Mouse (Mus musculus): ENCODE data around the gene Ankrd2. TPM values are rescaled to one million over a fixed set of nuclear protein-coding genes. Genes with fewer than 3 reads are reported as not detected.
"Not testable (repeated sequence)": the region's sequence is repeated elsewhere in the genome, so short reads cannot be mapped to it uniquely, and the experiment has no call there.

Gene Ankrd2
- polyA plus RNA-seq, 1 experiment from 2014 or later, result 0.36 TPM

- Histone ChIP-seq H3K27ac (replicated peaks) (no peak overlapping the region), H3K9ac (replicated peaks) (no peak overlapping the region), H3K4me3 (no peak overlapping the region), H3K36me3 (peaks cover 9% of the 10 kb centered on the region; the same call in 1 of the 2 replicates), H3K27me3 (no peaks in the 10 kb centered on the region), H3K4me2 (replicated peaks) (no peak overlapping the region), H3K4me1 (no peaks in the 10 kb centered on the region), H3K9me3 (no peaks in the 10 kb centered on the region)
- 88% methylated on average over 11 of the region's 11 CpGs for WGBS
- ATAC-seq (replicated peaks), result no peak
Observed at GRCm38 (mm10) chr19:42068441-42069240, 32.8 kb downstream of the Ankrd2 start.

DNA sequence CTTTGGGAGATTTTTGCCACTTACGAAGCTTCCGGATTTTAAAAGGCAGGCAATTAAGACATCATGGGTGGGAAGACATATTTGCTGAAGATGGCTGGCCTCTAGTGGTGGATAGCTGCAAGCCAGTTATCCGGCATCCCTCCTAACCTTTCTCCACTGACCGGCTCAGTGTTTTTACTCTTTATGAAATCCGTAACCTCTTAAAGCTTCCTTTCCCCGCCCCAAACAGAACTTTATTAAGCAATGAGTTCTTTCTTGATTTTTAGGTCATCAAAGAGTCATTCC, 33.4 kb downstream of the Ankrd2 start:
- WGBS, result 60% methylated on average over 6 of the region's 6 CpGs

DNA sequence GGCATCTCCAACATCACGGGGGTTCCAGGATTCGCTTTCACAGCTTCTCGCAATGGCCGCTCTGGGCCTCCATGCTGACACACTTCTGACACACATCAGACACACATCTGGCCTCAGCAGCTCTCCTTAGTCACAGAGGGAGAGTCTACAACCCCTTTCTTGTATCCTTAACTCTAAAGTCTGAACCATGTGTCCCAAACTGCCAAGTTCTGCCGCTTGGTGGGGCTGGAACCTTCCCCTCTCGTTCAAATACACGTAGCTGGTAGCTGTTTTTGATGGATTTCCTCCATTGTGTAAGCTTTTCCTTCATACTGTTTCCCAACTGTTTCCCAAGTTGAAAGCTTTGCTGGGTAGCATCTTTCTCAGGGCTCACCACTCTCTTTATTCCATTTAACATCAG, 35.4 kb downstream of the Ankrd2 start:
- H3K4me2 ChIP-seq (replicated peaks), result no peak overlapping the region
- 77% methylated on average over 7 of the region's 7 CpGs for WGBS
- no peak for ATAC-seq (replicated peaks)
- H3K27me3 ChIP-seq, result no peaks in the 10 kb centered on the region
- no peak overlapping the region for H3K9ac ChIP-seq (replicated peaks)
- no peak overlapping the region for H3K27ac ChIP-seq (replicated peaks)
- no peaks in the 10 kb centered on the region for H3K9me3 ChIP-seq
- peaks cover 34% of the 10 kb centered on the region; the same call in 1 of the 2 replicates for H3K36me3 ChIP-seq
- no peaks in the 10 kb centered on the region for H3K4me1 ChIP-seq
- H3K4me3 ChIP-seq, result no peak overlapping the region

More for the DNA sequence above, 33.4 kb downstream of the Ankrd2 start:
- Histone ChIP-seq H3K4me3 (no peak overlapping the region), H3K9me3 (no peaks in the 10 kb centered on the region), H3K9ac (replicated peaks) (no peak overlapping the region), H3K4me1 (no peaks in the 10 kb centered on the region), H3K36me3 (peaks cover 14% of the 10 kb centered on the region; the same call in 1 of the 2 replicates), H3K27ac (replicated peaks) (no peak overlapping the region), H3K27me3 (no peaks in the 10 kb centered on the region), H3K4me2 (replicated peaks) (no peak overlapping the region)
- no peak for ATAC-seq (replicated peaks)

GRCm38 (mm10) chr19:42071886-42072608, 36.2 kb downstream of the Ankrd2 start:
- H3K4me3 ChIP-seq, result no peak overlapping the region
- H3K4me2 ChIP-seq (replicated peaks), result no peak overlapping the region
- no peak overlapping the region for H3K27ac ChIP-seq (replicated peaks)
- no peak for ATAC-seq (replicated peaks)
- peaks cover 37% of the 10 kb centered on the region; the same call in 1 of the 2 replicates for H3K36me3 ChIP-seq
- no peaks in the 10 kb centered on the region for H3K4me1 ChIP-seq
- H3K27me3 ChIP-seq, result no peaks in the 10 kb centered on the region
- WGBS, result 80% methylated on average over 15 of the region's 15 CpGs
- H3K9ac ChIP-seq (replicated peaks), result no peak overlapping the region
- H3K9me3 ChIP-seq, result no peaks in the 10 kb centered on the region

DNA sequence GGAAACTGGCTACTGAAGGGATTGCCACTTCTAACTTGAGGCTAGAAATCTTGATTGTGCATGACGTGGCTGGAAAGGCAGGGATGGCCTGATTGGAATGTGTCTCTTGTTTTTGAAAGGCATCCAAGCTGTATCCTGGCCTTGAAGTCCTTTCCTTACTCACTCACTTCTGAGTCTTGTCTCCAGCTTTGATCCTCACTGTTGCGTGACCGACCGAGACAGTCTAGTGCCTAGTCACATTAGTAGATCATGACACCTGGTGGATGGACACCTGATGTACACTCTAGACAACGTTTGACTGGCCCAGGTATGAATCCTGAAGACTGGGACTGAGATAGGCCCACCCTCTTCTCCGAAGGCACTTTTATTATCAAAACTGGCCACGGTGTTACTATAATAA, 37.0 kb downstream of the Ankrd2 start:
- ATAC-seq (replicated peaks), result no peak
- Histone ChIP-seq H3K9me3 (no peaks in the 10 kb centered on the region), H3K4me1 (no peaks in the 10 kb centered on the region), H3K36me3 (peaks cover 44% of the 10 kb centered on the region), H3K27me3 (no peaks in the 10 kb centered on the region), H3K4me3 (no peak overlapping the region), H3K4me2 (replicated peaks) (no peak overlapping the region), H3K9ac (replicated peaks) (no peak overlapping the region), H3K27ac (replicated peaks) (no peak overlapping the region)
- 84% methylated on average over 7 of the region's 7 CpGs for WGBS

DNA sequence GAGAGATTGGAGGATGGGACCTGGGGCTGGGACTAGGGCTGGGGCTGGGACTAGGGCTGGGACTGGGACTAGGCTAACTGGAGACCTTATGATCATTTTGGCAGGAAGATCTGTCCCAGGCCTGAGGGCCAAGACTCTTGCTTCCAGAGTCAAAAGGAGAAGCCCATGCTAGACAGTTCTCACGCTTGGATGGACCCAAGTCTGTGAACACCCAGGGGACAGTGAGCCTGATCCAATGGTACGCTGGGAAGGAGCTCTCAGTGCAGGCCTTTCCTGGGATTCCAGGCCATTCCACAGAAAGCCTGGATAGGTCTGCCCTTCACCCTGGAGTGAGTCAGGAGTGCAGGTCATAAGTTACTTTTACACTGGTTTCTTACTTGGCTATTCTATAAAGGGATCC, 39.3 kb downstream of the Ankrd2 start:
- peaks cover 56% of the 10 kb centered on the region for H3K36me3 ChIP-seq
- no peaks in the 10 kb centered on the region for H3K9me3 ChIP-seq
- H3K4me1 ChIP-seq, result no peaks in the 10 kb centered on the region
- 83% methylated on average over 2 of the region's 2 CpGs for WGBS
- no peak overlapping the region for H3K4me2 ChIP-seq (replicated peaks)
- no peak overlapping the region for H3K4me3 ChIP-seq
- no peaks in the 10 kb centered on the region for H3K27me3 ChIP-seq
- H3K27ac ChIP-seq (replicated peaks), result no peak overlapping the region
- H3K9ac ChIP-seq (replicated peaks), result no peak overlapping the region
- no peak for ATAC-seq (replicated peaks)

DNA sequence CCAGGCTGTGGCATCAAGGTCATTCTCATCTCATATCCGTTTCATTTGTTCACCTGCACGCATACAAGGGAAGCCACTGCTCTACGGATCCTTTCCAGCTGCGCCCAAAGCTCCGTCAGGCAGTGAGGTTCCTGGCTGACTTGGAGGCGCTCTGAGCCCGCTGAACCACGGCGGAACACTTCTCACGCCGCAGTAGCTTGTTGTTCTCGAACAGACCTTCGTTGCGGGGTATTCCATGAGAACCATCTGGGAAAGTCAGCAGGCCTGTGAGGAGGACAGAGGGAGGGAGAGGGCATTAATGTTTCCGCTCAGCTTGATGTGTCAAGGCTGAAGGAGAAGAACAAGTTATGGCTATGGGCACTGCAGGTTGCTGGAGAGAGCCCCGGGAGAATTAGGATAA, 40.2 kb downstream of the Ankrd2 start:
- no peaks in the 10 kb centered on the region for H3K27me3 ChIP-seq
- H3K36me3 ChIP-seq, result peaks cover 56% of the 10 kb centered on the region
- WGBS, result 93% methylated on average over 16 of the region's 16 CpGs
- no peak for ATAC-seq (replicated peaks)
- H3K4me3 ChIP-seq, result no peak overlapping the region
- H3K4me2 ChIP-seq (replicated peaks), result no peak overlapping the region
- H3K4me1 ChIP-seq, result no peaks in the 10 kb centered on the region
- no peak overlapping the region for H3K9ac ChIP-seq (replicated peaks)
- no peak overlapping the region for H3K27ac ChIP-seq (replicated peaks)
- no peaks in the 10 kb centered on the region for H3K9me3 ChIP-seq

DNA sequence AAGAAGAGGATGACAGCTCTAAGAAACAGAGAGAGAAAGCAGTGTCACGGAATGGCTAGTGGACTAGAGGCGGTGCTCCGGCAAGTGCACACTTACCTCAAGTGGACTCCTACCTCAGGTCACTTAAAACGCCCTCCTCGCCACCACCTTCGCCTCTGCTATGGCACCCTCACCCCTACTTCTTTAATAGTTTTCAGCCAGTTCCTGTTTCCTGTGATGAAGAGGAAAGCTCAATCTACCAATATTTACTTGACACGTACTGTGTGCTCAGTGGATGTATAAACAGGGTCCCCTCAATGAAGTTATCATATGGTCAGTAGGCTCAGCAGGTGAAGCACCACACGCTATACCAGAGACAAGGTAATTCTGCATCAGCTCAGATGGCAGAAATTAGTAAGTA, 42.8 kb downstream of the Ankrd2 start:
- over 99% methylated on average over 8 of the region's 8 CpGs for WGBS
- Histone ChIP-seq H3K4me3 (no peak overlapping the region), H3K36me3 (peaks cover 48% of the 10 kb centered on the region), H3K4me1 (no peaks in the 10 kb centered on the region), H3K4me2 (replicated peaks) (no peak overlapping the region), H3K27me3 (no peaks in the 10 kb centered on the region), H3K9me3 (no peaks in the 10 kb centered on the region), H3K27ac (replicated peaks) (no peak overlapping the region), H3K9ac (replicated peaks) (no peak overlapping the region)
- ATAC-seq (replicated peaks), result no peak

GRCm38 (mm10) chr19:42079006-42079405, 43.2 kb downstream of the Ankrd2 start:
- no peaks in the 10 kb centered on the region for H3K4me1 ChIP-seq
- no peak overlapping the region for H3K27ac ChIP-seq (replicated peaks)
- no peak for ATAC-seq (replicated peaks)
- no peaks in the 10 kb centered on the region for H3K27me3 ChIP-seq
- H3K9ac ChIP-seq (replicated peaks), result no peak overlapping the region
- no peak overlapping the region for H3K4me2 ChIP-seq (replicated peaks)
- H3K36me3 ChIP-seq, result peaks cover 44% of the 10 kb centered on the region
- 94% methylated on average over 12 of the region's 12 CpGs for WGBS
- no peak overlapping the region for H3K4me3 ChIP-seq
- H3K9me3 ChIP-seq, result no peaks in the 10 kb centered on the region

GRCm38 (mm10) chr19:42079950-42080349, 44.1 kb downstream of the Ankrd2 start:
- Histone ChIP-seq H3K4me3 (no peak overlapping the region), H3K27me3 (no peaks in the 10 kb centered on the region), H3K36me3 (peaks cover 35% of the 10 kb centered on the region), H3K27ac (replicated peaks) (no peak overlapping the region), H3K9ac (replicated peaks) (no peak overlapping the region), H3K4me1 (no peaks in the 10 kb centered on the region), H3K9me3 (no peaks in the 10 kb centered on the region), H3K4me2 (replicated peaks) (no peak overlapping the region)
- 84% methylated on average over 5 of the region's 5 CpGs for WGBS
- ATAC-seq (replicated peaks), result no peak

DNA sequence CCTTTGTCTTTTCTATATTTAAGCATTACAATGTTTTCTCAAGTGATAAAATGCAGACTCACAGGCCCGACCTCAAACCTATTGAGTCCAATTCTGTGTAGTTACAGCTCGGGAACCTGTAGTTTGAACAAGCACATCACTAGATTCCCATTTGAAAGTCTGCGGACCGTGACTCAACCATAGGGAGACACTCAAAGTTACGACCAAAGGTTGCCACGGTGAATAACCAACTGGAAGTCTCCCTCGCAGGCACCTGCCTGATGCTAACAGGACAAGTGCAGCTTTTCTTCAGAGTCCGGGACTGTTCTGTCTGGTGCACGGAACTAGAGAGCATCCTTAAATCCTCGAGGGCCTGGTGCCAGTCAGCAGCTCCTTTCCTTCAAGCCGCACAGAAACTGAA, 44.7 kb downstream of the Ankrd2 start:
- WGBS, result 89% methylated on average over 11 of the region's 11 CpGs
- no peaks in the 10 kb centered on the region for H3K9me3 ChIP-seq
- no peak overlapping the region for H3K27ac ChIP-seq (replicated peaks)
- H3K27me3 ChIP-seq, result no peaks in the 10 kb centered on the region
- H3K4me2 ChIP-seq (replicated peaks), result no peak overlapping the region
- peaks cover 30% of the 10 kb centered on the region for H3K36me3 ChIP-seq
- ATAC-seq (replicated peaks), result no peak
- no peak overlapping the region for H3K4me3 ChIP-seq
- peaks cover 2% of the 10 kb centered on the region for H3K4me1 ChIP-seq
- no peak overlapping the region for H3K9ac ChIP-seq (replicated peaks)

- not testable (repeated sequence) for H3K27ac ChIP-seq (replicated peaks); H3K4me2 ChIP-seq (replicated peaks); H3K9me3 ChIP-seq; H3K4me3 ChIP-seq; H3K4me1 ChIP-seq; ATAC-seq (replicated peaks); H3K27me3 ChIP-seq; H3K9ac ChIP-seq (replicated peaks)
- 95% methylated on average over 5 of the region's 5 CpGs for WGBS
- H3K36me3 ChIP-seq, result peaks cover 19% of the 10 kb centered on the region
Observed at GRCm38 (mm10) chr19:42081613-42082012, 45.8 kb downstream of the Ankrd2 start.

Measured in forebrain, embryonic 15.5 days (tissue).